Mouse (Mus musculus): ENCODE results near the gene Cstf2.

Cstf2 gene

GRCm38 (mm10) chrX:134058987-134059712 lies at the start of gene Cstf2:
TSS of gene Cstf2 (plus strand) at chrX:134059187.
- DNase-seq: peak; percentile 95 to 96

- DNase-seq: peak; percentile 82 to 83
Observed at GRCm38 (mm10) chrX:134019005-134019404, 40.0 kb upstream of the Cstf2 start.

GRCm38 (mm10) chrX:134020664-134021063 lies 38.3 kb upstream of the Cstf2 start:
- no peak for DNase-seq

- no peak for DNase-seq
Observed at GRCm38 (mm10) chrX:134048994-134049393, 10.0 kb upstream of the Cstf2 start.

GRCm38 (mm10) chrX:134056897-134057296 lies 2.1 kb upstream of the Cstf2 start:
- peak; percentile 2 to 4 for DNase-seq

GRCm38 (mm10) chrX:134058040-134058875 lies 729 bp upstream of the Cstf2 start:
- peak in 1 of 2 experiments; percentile 11 for DNase-seq

- no peak for DNase-seq
Observed at GRCm38 (mm10) chrX:134059764-134060163, 777 bp downstream of the Cstf2 start.

- no peak for DNase-seq
Observed at GRCm38 (mm10) chrX:134085453-134085852, 26.5 kb downstream of the Cstf2 start.

GRCm38 (mm10) chrX:134102641-134103040 lies 43.7 kb downstream of the Cstf2 start:
- DNase-seq: no peak

- DNase-seq: no peak
Observed at GRCm38 (mm10) chrX:134111767-134112166, 52.8 kb downstream of the Cstf2 start.

GRCm38 (mm10) chrX:134116417-134116816 lies 57.4 kb downstream of the Cstf2 start:
- DNase-seq: no peak

- DNase-seq: no peak
Observed at GRCm38 (mm10) chrX:134128549-134128948, 69.6 kb downstream of the Cstf2 start.

GRCm38 (mm10) chrX:134132295-134132694 lies 73.3 kb downstream of the Cstf2 start:
- peak; percentile 49 to 58 for DNase-seq

- DNase-seq: peak; percentile 14 to 17
Observed at GRCm38 (mm10) chrX:134133821-134134220, 74.8 kb downstream of the Cstf2 start.

Data from cerebellum, postnatal 10 days (tissue).